Mouse (Mus musculus): Measurements from ENCODE around the gene Gpr153. TPM values are rescaled to one million over a fixed set of nuclear protein-coding genes. Genes with fewer than 3 reads are reported as not detected.

Gene Gpr153
- total and polyA plus RNA-seq, 3 experiments = 0.30 to 1.4 (median 0.70) TPM

GRCm38 (mm10) chr4:152283186-152283950 lies 9.3 kb downstream of the Gpr153 start:
- dilution Hi-C loops (cut with MboI; ENCODE audit: extremely low pct_ligation_motif_present, extremely low pct_unique_long_range_greater_than_20kb, low sequenced_read_pairs) = no loop called here
- DNase-seq (ENCODE audit: extremely low read depth) = peak; percentile 53
- TF ChIP-seq PAX5 (IDR thresholded peaks at IDR 0.05; ENCODE audit: low read length) = no peak
- peak; percentile 56; the same call in 1 of the 2 replicates for TF ChIP-seq SIN3A (IDR thresholded peaks at IDR 0.05; ENCODE audit: low read length)
- TF ChIP-seq JUN (IDR thresholded peaks at IDR 0.05; ENCODE audit: insufficient read depth, low read depth, low read length) = no peak
- peak in 1 of 2 experiments; percentile 87; a peak in 2 of 4 replicates for TF ChIP-seq CTCF (conservative IDR thresholded peaks at IDR 0.05 in 1 of 2, IDR thresholded peaks at IDR 0.05 in 1 of 2; ENCODE audit: low read depth in 2 of 2, low read length in 2 of 2)
- no peak for TF ChIP-seq ELF1 (IDR thresholded peaks at IDR 0.05; ENCODE audit: low read depth, low read length)
- no peak for TF ChIP-seq MAFK (IDR thresholded peaks at IDR 0.05; ENCODE audit: insufficient replicate concordance, low read length)
- TF ChIP-seq IRF4 (IDR thresholded peaks at IDR 0.05; ENCODE audit: low read depth, low read length) = peak; percentile 21; the same call in 1 of the 2 replicates
- peak; percentile 88 for TF ChIP-seq SMC3 (IDR thresholded peaks at IDR 0.05; ENCODE audit: low read depth, low read length)
- no peak for TF ChIP-seq JUND (conservative IDR thresholded peaks at IDR 0.05; ENCODE audit: low read depth, low read length)
- no peak for TF ChIP-seq POLR2AphosphoS2 (IDR thresholded peaks at IDR 0.05; ENCODE audit: low read depth, low read length)
- no peak for TF ChIP-seq KAT2A (IDR thresholded peaks at IDR 0.05; ENCODE audit: insufficient replicate concordance, low read length)
- TF ChIP-seq USF1 (IDR thresholded peaks at IDR 0.05; ENCODE audit: low read depth, low read length) = no peak
- no peak for TF ChIP-seq ZNF384 (IDR thresholded peaks at IDR 0.05; ENCODE audit: low read depth, low read length)
- peak; percentile 49 for TF ChIP-seq RAD21 (IDR thresholded peaks at IDR 0.05; ENCODE audit: low read depth, low read length)
- no peak for TF ChIP-seq HCFC1 (IDR thresholded peaks at IDR 0.05; ENCODE audit: low read depth, low read length)
- peak; percentile 69; the same call in 1 of the 2 replicates for TF ChIP-seq UBTF (IDR thresholded peaks at IDR 0.05; ENCODE audit: low read depth, low read length)
- TF ChIP-seq ZC3H11A (IDR thresholded peaks at IDR 0.05; ENCODE audit: low read depth, low read length) = peak; percentile 32
- TF ChIP-seq EP300 (IDR thresholded peaks at IDR 0.05; ENCODE audit: low read length) = no peak
- 0 out of 2 replicates have a peak, but pooled peaks have one; percentile 48 for TF ChIP-seq TCF12 (IDR thresholded peaks at IDR 0.05; ENCODE audit: low read depth, low read length)
- TF ChIP-seq ZMIZ1 (IDR thresholded peaks at IDR 0.05; ENCODE audit: low read depth, low read length) = no peak
- peak; percentile 51; the same call in 1 of the 2 replicates for TF ChIP-seq MYC (IDR thresholded peaks at IDR 0.05; ENCODE audit: low read depth, low read length)
- TF ChIP-seq GABPA (IDR thresholded peaks at IDR 0.05; ENCODE audit: insufficient replicate concordance, low read depth, low read length) = no peak
- TF ChIP-seq MAX (IDR thresholded peaks at IDR 0.05; ENCODE audit: low read length) = peak; percentile 89
- TF ChIP-seq ZKSCAN1 (IDR thresholded peaks at IDR 0.05; ENCODE audit: borderline replicate concordance, low read depth, low read length) = no peak
- TF ChIP-seq USF2 (conservative IDR thresholded peaks at IDR 0.05; ENCODE audit: low read depth, low read length) = no peak
- no peak for TF ChIP-seq NELFE (IDR thresholded peaks at IDR 0.05; ENCODE audit: low read depth, low read length)
- no peak for TF ChIP-seq ETS1 (conservative IDR thresholded peaks at IDR 0.05; ENCODE audit: low read depth, low read length)
- TF ChIP-seq CHD2 (IDR thresholded peaks at IDR 0.05; ENCODE audit: low read length) = no peak
- TF ChIP-seq E2F4 (IDR thresholded peaks at IDR 0.05; ENCODE audit: insufficient replicate concordance, low read depth, low read length) = no peak
- TF ChIP-seq NRF1 (IDR thresholded peaks at IDR 0.05; ENCODE audit: low read depth, low read length) = peak; percentile 50
- TF ChIP-seq CHD1 (IDR thresholded peaks at IDR 0.05; ENCODE audit: low read depth, low read length) = no peak
- TF ChIP-seq MXI1 (IDR thresholded peaks at IDR 0.05; ENCODE audit: low read depth, low read length) = peak; percentile 89
- no peak for TF ChIP-seq POLR2A (IDR thresholded peaks at IDR 0.05; ENCODE audit: low read depth, low read length)
- TF ChIP-seq RCOR1 (conservative IDR thresholded peaks at IDR 0.05; ENCODE audit: low read depth, low read length) = no peak
- peak; percentile 90 for TF ChIP-seq BHLHE40 (IDR thresholded peaks at IDR 0.05; ENCODE audit: low read depth, low read length)
- no peak for TF ChIP-seq MAZ (IDR thresholded peaks at IDR 0.05; ENCODE audit: low read depth, low read length)
- TF ChIP-seq MEF2A (IDR thresholded peaks at IDR 0.05; ENCODE audit: borderline replicate concordance, low read depth, low read length) = no peak
- no peak for TF ChIP-seq TBP (conservative IDR thresholded peaks at IDR 0.05; ENCODE audit: low read depth, low read length)
- Histone ChIP-seq H3K9me3 (replicated peaks; ENCODE audit: low read length) (peaks cover 3% of the 10 kb centered on the region), H3K27ac (ENCODE audit: insufficient read depth, low read depth) (no peak overlapping the region), H3K9ac (ENCODE audit: insufficient read depth, low read depth) (no peak overlapping the region), H3K79me2 (replicated peaks; ENCODE audit: control insufficient read depth, extremely low read depth, insufficient read depth, poor library complexity, severe bottlenecking) (no peaks in the 10 kb centered on the region), H3K36me3 (replicated peaks in 1 of 2; ENCODE audit: control insufficient read depth in 1 of 2, insufficient read depth in 1 of 2, low read length in 1 of 2) (peaks cover 0 to 16% of the 10 kb centered on the region in 2 experiments), H3K4me1 (ENCODE audit: control insufficient read depth in 1 of 2, insufficient read depth in 2 of 2) (peaks cover 9 to 15% of the 10 kb centered on the region in 2 experiments), H3K4me3 (replicated peaks in 1 of 3; ENCODE audit: low read depth in 2 of 3, low read length in 2 of 3, poor library complexity in 1 of 3) (peak overlapping the region in 1 of 3 experiments; percentile 36), H3K27me3 (replicated peaks) (peaks cover 45% of the 10 kb centered on the region), H3K4me2 (ENCODE audit: insufficient read depth, low read depth, poor library complexity, severe bottlenecking) (peak overlapping the region; percentile 69)
- in situ Hi-C loops (cut with MboI; ENCODE audit: low pct_ligation_motif_present, low pct_unique_long_range_greater_than_20kb, low sequenced_read_pairs) = loop anchor here (25.0 kb wide), 1 partner anchor 1829 kb away; no protein-coding TSS in a partner anchor

All from CH12.LX (cell line).